Mouse (Mus musculus): ENCODE results near the gene Ctsh. TPM values are rescaled to one million over a fixed set of nuclear protein-coding genes. Genes with fewer than 3 reads are reported as not detected.
"Not testable (repeated sequence)": the region's sequence is repeated elsewhere in the genome, so short reads cannot be mapped to it uniquely, and the experiment has no call there.

The Ctsh gene
- polyA plus RNA-seq, 1 experiment from 2014 or later = 12.1 TPM

DNA sequence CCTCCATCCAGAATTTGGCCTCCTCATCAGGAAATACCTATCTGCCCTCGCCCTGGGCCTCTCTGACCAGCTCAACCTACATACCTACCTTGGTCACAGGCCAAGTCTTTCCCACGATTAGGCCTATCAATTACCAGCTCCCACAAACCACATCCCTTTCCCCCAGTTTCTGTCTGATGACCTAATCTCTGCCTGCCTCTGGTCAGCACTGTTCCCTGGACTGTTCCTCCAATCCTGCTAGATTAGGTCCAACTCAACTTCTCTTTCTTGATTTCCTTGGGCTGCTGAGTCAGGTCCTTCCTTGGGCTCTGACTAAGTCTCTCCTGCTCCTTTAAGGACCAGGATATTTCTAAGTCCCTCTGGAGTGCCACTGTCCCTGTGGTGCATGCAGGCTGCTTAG lies 13.4 kb downstream of the Ctsh start:
- no peaks in the 10 kb centered on the region for H3K36me3 ChIP-seq
- no peak overlapping the region for H3K4me3 ChIP-seq
- H3K9me3 ChIP-seq (replicated peaks) = no peaks in the 10 kb centered on the region
- no peaks in the 10 kb centered on the region for H3K27me3 ChIP-seq (ENCODE audit: low read depth, poor library complexity, severe bottlenecking)
- no peak overlapping the region for H3K27ac ChIP-seq
- H3K4me1 ChIP-seq = no peaks in the 10 kb centered on the region
- WGBS = 87% methylated on average over 2 of the region's 2 CpGs
- no peak for DNase-seq (ENCODE audit: low spot score)

- Histone ChIP-seq H3K4me3 (no peak overlapping the region), H3K4me1 (no peaks in the 10 kb centered on the region), H3K27ac (no peak overlapping the region), H3K9me3 (replicated peaks) (no peaks in the 10 kb centered on the region), H3K27me3 (ENCODE audit: low read depth, poor library complexity, severe bottlenecking) (no peaks in the 10 kb centered on the region), H3K36me3 (no peaks in the 10 kb centered on the region)
- WGBS = 83% methylated on average over 6 of the region's 6 CpGs
- no peak for DNase-seq (ENCODE audit: low spot score)
Observed at GRCm38 (mm10) chr9:90068786-90069185, 14.8 kb downstream of the Ctsh start.

GRCm38 (mm10) chr9:90069485-90069884 lies 15.5 kb downstream of the Ctsh start:
- Histone ChIP-seq H3K36me3 (no peaks in the 10 kb centered on the region), H3K4me3 (no peak overlapping the region), H3K27ac (no peak overlapping the region), H3K4me1 (no peaks in the 10 kb centered on the region), H3K27me3 (ENCODE audit: low read depth, poor library complexity, severe bottlenecking) (no peaks in the 10 kb centered on the region), H3K9me3 (replicated peaks) (no peaks in the 10 kb centered on the region)
- no peak for DNase-seq (ENCODE audit: low spot score)
- 79% methylated on average over 7 of the region's 7 CpGs for WGBS

- Histone ChIP-seq H3K4me1 (no peaks in the 10 kb centered on the region), H3K4me3 (no peak overlapping the region), H3K27me3 (ENCODE audit: low read depth, poor library complexity, severe bottlenecking) (no peaks in the 10 kb centered on the region), H3K27ac (no peak overlapping the region), H3K36me3 (no peaks in the 10 kb centered on the region), H3K9me3 (replicated peaks) (no peaks in the 10 kb centered on the region)
- no peak for DNase-seq (ENCODE audit: low spot score)
- WGBS = 86% methylated on average over 7 of the region's 7 CpGs
Observed at GRCm38 (mm10) chr9:90070174-90070573, 16.2 kb downstream of the Ctsh start.

DNA sequence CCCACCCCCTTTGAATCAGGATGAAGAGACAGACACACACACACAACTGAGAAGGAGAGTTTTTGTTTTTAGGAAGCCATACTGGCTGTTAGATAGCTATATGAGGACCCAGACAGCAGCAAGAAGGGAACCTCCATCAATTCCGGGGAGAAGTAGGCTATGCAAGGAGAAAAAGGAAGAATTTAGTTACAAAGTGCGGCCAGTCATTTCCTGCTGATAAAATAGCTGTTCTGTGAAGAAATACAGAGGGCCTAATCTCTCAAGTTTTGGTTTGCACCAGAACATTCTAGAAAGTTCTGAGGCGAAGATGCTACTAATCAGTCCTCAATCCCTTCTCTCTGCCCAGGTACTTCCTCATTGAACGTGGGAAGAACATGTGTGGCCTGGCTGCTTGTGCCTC lies 21.4 kb downstream of the Ctsh start:
- 80% methylated on average over 4 of the region's 4 CpGs for WGBS
- Histone ChIP-seq H3K4me3 (no peak overlapping the region), H3K27ac (no peak overlapping the region), H3K4me1 (no peaks in the 10 kb centered on the region), H3K36me3 (no peaks in the 10 kb centered on the region), H3K27me3 (ENCODE audit: low read depth, poor library complexity, severe bottlenecking) (no peaks in the 10 kb centered on the region), H3K9me3 (replicated peaks) (no peaks in the 10 kb centered on the region)
- DNase-seq (ENCODE audit: low spot score) = no peak

GRCm38 (mm10) chr9:90076131-90076530 lies 22.2 kb downstream of the Ctsh start:
- Histone ChIP-seq H3K27ac (no peak overlapping the region), H3K36me3 (no peaks in the 10 kb centered on the region), H3K9me3 (replicated peaks) (no peaks in the 10 kb centered on the region), H3K27me3 (ENCODE audit: low read depth, poor library complexity, severe bottlenecking) (no peaks in the 10 kb centered on the region), H3K4me3 (no peak overlapping the region), H3K4me1 (no peaks in the 10 kb centered on the region)
- no peak for DNase-seq (ENCODE audit: low spot score)
- 93% methylated on average over 5 of the region's 5 CpGs for WGBS

- peak; percentile 77 for DNase-seq (ENCODE audit: low spot score)
- whole genome bisulfite sequencing = 55% methylated on average over 8 of the region's 8 CpGs
Observed at GRCm38 (mm10) chr9:90076849-90077461, 23.0 kb downstream of the Ctsh start.

GRCm38 (mm10) chr9:90081961-90082360 lies 28.0 kb downstream of the Ctsh start:
- not testable (repeated sequence) for H3K9me3 ChIP-seq (replicated peaks); H3K4me1 ChIP-seq; H3K27ac ChIP-seq; H3K4me3 ChIP-seq; H3K27me3 ChIP-seq (ENCODE audit: low read depth, poor library complexity, severe bottlenecking); DNase-seq (ENCODE audit: low spot score)
- 87% methylated on average over 6 of the region's 6 CpGs for WGBS
- H3K36me3 ChIP-seq = peaks cover 16% of the 10 kb centered on the region

More at GRCm38 (mm10) chr9:90076849-90077461, 23.0 kb downstream of the Ctsh start:
- Histone ChIP-seq H3K36me3 (no peaks in the 10 kb centered on the region), H3K9me3 (replicated peaks) (no peaks in the 10 kb centered on the region), H3K27me3 (ENCODE audit: low read depth, poor library complexity, severe bottlenecking) (no peaks in the 10 kb centered on the region), H3K27ac (no peak overlapping the region), H3K4me3 (no peak overlapping the region), H3K4me1 (no peaks in the 10 kb centered on the region)

DNA sequence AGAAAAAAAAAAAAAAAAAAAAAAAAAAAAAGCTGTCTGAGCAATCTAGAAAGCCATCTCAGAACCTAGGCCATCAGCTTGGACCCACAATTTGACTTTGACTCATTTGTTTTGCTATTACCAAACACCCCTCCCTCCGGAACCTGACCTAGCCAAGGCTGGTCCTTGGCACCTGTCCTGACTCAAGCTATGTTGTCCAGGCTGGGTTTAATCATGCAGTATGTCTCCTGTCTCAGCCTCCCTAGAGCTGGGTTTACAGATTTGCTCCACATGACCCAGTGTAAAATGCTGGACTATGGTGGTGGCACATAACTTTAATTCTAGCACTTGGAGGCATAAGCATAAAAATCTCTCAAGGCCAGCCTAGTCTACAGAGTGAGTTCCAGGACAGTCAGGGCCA lies 29.0 kb downstream of the Ctsh start:
- 85% methylated on average over 1 of the region's 1 CpGs for WGBS
- Histone ChIP-seq H3K4me3 (no peak overlapping the region), H3K36me3 (peaks cover 21% of the 10 kb centered on the region), H3K9me3 (replicated peaks) (no peaks in the 10 kb centered on the region), H3K27me3 (ENCODE audit: low read depth, poor library complexity, severe bottlenecking) (no peaks in the 10 kb centered on the region), H3K4me1 (no peaks in the 10 kb centered on the region), H3K27ac (no peak overlapping the region)
- no peak for DNase-seq (ENCODE audit: low spot score)

DNA sequence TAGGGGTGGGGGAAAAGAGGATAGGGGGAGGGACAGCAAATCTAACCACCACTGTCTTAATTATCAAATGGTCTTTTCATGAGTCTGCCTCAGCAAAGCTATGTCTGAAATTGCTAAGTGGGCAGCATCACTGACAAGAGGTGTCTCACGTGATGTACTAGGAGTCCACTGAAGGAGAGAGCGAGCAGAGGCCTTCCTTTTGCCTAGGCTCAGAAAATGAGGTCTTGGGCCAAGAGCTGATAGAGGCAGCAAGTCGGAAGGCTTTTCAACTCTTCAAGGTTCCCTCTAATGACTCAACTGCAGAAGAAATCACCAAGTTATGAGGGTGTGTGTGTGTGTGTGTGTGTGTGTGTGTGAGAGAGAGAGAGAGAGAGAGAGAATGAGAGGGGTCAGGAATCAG lies 30.2 kb downstream of the Ctsh start:
- Histone ChIP-seq H3K36me3 (peaks cover 33% of the 10 kb centered on the region), H3K27me3 (ENCODE audit: low read depth, poor library complexity, severe bottlenecking) (no peaks in the 10 kb centered on the region), H3K4me1 (no peaks in the 10 kb centered on the region), H3K27ac (no peak overlapping the region), H3K9me3 (replicated peaks) (no peaks in the 10 kb centered on the region), H3K4me3 (no peak overlapping the region)
- no peak for DNase-seq (ENCODE audit: low spot score)
- WGBS = 84% methylated on average over 3 of the region's 3 CpGs

DNA sequence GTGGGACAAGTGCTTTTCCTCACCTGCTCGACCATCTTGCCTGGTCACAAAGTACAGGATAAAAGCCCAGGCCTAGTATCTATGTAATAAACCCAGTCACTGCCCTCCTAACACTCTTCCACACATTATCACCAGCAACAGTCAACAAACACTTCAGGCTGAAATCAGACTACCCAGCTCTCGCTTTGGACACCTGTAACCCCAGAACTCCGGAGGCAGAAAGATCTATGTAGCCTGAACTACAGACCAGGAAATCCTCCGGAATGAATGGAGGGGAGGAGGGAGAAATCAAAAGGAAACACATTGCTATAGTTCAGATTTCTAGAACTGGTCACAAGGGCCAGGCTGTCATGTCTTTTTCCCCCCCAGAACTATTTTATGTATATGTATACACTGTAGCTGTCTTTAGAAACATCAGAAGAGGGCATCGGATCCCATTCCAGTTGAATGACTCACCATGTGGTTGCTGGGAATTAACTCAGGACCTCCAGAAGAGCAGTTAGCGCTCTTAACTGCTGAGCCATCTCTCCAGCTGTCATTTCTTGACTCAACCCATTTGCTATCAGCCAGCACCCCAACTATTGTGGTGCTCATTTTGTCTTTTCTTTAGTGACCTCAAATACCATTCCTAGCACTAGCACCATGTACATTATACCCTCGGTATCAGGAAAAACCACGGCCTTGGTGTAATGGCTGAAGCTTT lies 31.0 kb downstream of the Ctsh start:
- no peak overlapping the region for H3K27ac ChIP-seq
- no peaks in the 10 kb centered on the region for H3K4me1 ChIP-seq
- H3K27me3 ChIP-seq (ENCODE audit: low read depth, poor library complexity, severe bottlenecking) = no peaks in the 10 kb centered on the region
- no peak overlapping the region for H3K4me3 ChIP-seq
- no peaks in the 10 kb centered on the region for H3K9me3 ChIP-seq (replicated peaks)
- DNase-seq (ENCODE audit: low spot score) = no peak
- 92% methylated on average over 8 of the region's 8 CpGs for WGBS
- H3K36me3 ChIP-seq = peaks cover 40% of the 10 kb centered on the region

DNA sequence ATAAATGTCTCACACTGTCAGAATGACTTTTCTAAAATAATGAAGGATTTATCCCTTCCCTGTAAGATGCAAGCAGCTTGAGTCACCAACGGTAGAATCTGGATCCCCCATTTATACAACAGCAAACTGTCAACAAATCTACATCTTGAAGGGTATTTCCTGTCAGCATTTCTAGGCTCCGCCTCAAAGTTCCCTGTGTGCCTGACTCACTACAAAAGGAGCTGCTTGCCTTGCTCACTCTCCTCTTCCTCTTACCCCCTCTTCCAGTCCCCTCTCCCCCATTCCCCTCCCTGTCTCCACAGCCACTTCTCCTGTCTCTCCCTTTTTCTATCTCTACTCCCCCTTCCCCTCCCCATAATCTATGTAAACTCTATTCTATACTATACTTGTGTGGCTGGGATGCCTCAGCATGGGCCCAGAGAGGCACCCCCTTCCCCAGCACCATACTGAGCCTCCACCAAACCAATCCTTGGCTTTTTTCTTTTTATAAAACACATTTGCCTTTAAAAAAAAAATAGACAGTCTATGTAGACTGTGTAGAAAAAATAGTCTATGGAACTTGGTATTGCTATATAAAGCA lies 34.0 kb downstream of the Ctsh start:
- Histone ChIP-seq H3K4me1 (no peaks in the 10 kb centered on the region), H3K4me3 (no peak overlapping the region), H3K27ac (no peak overlapping the region), H3K36me3 (peaks cover 66% of the 10 kb centered on the region), H3K27me3 (ENCODE audit: low read depth, poor library complexity, severe bottlenecking) (no peaks in the 10 kb centered on the region), H3K9me3 (replicated peaks) (no peaks in the 10 kb centered on the region)
- no peak for DNase-seq (ENCODE audit: low spot score)
- 94% methylated on average over 2 of the region's 2 CpGs for WGBS

GRCm38 (mm10) chr9:90089339-90090104 lies 35.6 kb downstream of the Ctsh start:
- Histone ChIP-seq H3K9me3 (replicated peaks) (no peaks in the 10 kb centered on the region), H3K27me3 (ENCODE audit: low read depth, poor library complexity, severe bottlenecking) (no peaks in the 10 kb centered on the region), H3K4me1 (no peaks in the 10 kb centered on the region), H3K27ac (no peak overlapping the region), H3K4me3 (no peak overlapping the region), H3K36me3 (peaks cover 77% of the 10 kb centered on the region)
- 97% methylated on average over 6 of the region's 6 CpGs for WGBS
- DNase-seq (ENCODE audit: low spot score) = no peak

Data from limb, embryonic 10.5 days (tissue).